Mouse (Mus musculus) embryo, embryonic 11.5 days (tissue): ENCODE results near the gene Phf21b.
A peak's percentile ranks its signal among the peaks of the same experiment; 100 is the strongest.
"Not testable (repeated sequence)": the region's sequence is repeated elsewhere in the genome, so short reads cannot be mapped to it uniquely, and the experiment has no call there.

Experiments
- DNase-seq: peaks from one replicate; pipeline ENCODE4 v3.0.0-alpha.2; 2012; ENCODE audit warnings: low read depth, low spot score

Gene Phf21b

DNA sequence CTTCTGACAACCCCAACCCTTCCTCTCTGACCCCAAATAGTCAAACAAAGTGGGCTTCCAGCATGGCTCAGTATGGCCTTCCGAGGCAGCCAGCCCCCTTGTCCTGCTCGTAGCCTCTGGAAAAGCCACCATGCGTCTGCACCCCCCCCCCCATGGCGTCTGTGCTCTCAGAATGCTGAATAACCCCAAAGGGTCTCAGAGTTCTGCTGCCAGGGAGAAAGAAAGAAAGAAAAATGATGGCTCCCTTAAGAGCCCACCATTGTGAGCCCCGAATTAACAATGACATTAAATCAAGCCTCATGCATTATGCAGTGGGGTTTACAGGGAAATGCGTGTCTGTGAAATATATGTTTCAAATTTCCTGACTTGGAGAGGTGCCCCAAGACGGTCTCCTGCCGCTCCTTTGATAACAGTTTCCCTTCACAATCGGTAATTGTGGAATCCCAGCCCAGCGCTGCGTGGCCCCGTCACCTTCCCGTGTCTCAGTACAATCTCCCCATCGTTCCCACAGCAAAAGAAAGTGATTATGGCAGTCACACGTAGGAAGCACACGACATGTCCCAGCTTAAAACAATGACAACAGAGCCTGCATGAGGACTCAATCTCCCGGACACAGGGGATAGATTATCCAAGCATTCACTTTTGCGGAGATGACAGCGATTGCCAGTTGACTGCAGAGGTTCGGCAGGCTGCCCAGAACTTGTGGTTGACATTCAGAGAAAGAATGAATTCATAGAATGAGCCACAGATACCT, 80.3 kb downstream of the Phf21b start:
- DNase-seq, result peak; percentile 27

DNA sequence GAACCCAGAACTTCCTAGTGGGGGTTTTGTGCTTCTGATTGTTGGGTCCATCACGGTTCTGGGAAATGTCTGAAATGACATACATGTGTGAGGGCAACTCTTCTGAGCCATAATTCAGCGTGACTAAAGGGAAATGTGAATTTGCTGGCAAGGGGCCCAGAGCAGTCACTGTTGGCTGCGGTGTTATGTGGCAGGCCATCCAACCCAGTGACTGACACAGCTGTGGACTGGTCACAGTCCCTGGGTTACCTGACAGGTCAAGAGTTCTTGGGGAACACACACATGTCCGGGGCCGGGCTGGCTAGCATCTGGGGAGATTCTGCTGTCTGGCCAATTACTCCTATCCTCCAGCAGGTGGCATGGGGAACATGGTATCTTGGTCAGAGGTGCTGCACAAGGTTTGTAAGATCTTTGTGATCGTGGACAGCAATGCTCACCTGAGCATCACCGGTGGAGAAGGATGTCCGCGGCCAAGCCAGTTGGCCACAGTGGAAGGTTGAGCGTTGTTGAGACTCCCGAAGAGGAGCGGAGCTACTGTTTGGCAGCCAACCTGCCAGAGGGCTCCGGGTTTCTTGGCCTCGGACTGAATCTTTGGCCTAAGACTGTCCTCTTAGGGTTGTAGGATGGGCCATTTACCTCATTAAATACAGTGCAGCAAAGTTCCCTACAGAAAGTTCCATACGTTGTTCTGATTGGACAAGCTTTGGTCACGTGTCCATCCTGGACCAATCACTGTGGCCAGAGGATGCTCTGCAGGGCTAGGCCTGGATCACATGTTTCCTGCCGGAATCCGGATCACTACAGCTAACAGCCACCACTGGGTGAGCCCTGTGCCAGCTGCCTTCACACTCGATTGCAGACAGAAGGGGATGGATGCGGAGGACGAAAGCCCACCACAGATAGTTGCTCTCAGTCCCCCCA, 83.4 kb downstream of the Phf21b start:
- DNase-seq, result no peak

DNA sequence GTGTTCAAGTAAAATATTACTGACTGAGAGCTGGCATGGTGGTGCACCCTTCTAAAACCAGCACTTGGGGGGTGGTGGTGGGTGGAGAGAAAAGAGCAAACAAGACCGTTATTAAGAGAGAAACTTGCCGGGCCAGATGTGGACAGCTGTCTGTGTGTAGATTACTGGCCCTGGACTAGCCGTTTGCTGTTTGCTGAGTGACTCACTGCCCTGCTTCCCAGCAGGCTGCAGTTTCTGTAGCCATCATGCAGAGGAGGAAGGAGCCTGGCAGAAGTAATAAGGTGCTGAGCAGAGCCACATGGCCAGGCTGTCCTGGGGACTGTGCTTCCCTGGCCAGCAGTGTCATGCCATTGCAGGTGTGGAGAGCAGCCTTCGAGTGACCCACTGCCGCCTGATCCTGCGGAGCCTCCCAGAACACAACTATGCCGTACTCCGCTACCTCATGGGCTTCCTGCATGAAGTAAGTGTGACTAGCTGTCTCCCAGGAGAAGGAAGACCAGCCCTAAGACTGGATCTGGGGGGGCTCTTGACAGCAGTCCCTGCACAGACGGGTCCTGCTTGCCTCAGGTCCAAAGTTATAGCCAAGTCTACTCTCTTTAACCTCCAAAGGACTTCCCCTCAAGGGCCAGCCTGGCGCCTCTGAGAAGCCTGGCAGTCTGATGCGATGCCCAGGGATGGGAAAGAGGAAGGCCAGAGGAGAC, 86.1 kb downstream of the Phf21b start:
- no peak for DNase-seq

DNA sequence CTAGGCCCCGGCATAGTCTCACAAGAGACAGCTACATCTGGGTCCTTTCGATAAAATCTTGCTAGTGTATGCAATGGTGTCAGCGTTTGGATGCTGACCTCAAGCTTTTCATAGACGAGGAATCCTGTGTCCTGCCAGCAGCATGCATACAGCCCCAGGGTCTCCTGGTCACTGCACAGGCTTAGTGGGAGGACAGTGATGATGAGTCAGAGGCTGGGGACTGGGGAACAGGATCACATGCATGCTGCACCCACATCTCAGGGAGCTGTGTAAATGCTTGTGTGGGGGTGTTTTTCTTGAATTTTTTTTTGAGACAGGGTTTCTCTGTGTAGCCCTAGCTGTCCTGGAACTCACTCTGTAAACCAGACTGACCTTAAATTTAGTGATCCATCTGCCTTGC, 87.3 kb downstream of the Phf21b start:
- DNase-seq, result not testable (repeated sequence)

DNA sequence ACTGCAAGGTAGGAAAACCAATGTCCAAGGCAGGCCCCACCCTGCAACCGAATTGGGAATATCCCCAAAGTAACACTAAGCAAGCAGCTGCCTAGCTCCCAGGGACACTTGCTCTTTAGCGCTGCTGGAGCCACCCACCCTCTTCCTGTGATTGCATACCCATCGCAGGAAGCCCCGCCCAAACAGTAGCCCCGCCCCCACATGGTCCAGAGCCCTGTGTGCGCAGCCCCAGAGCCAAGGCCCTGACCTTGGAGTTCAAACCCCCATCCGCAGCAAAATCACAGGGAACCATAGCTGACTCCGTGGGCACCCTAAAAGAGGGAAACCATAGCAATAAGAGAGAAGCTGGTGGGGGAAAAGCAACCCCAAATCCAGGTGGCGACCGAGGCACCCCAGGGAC, 89.2 kb downstream of the Phf21b start:
- DNase-seq, result no peak

DNA sequence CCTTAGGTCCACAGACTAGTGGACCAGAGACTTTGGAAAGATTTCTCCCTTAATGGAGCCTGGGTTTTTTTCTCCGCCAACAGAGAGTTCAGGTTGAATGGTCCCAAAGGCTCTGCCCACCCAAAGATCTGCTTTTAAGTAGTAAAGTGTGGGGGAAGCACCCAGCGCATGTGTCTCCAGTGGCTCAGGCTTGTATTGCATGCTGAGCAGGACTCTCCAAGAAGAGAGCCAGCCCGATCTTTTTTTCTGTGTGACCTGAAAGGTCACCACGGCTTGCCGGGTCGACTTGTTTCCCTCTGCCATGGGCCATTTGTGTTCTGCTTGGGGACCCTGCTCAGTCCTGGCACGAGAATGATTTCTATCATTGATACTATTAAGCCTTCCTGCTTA, 92.4 kb downstream of the Phf21b start:
- no peak for DNase-seq

DNA sequence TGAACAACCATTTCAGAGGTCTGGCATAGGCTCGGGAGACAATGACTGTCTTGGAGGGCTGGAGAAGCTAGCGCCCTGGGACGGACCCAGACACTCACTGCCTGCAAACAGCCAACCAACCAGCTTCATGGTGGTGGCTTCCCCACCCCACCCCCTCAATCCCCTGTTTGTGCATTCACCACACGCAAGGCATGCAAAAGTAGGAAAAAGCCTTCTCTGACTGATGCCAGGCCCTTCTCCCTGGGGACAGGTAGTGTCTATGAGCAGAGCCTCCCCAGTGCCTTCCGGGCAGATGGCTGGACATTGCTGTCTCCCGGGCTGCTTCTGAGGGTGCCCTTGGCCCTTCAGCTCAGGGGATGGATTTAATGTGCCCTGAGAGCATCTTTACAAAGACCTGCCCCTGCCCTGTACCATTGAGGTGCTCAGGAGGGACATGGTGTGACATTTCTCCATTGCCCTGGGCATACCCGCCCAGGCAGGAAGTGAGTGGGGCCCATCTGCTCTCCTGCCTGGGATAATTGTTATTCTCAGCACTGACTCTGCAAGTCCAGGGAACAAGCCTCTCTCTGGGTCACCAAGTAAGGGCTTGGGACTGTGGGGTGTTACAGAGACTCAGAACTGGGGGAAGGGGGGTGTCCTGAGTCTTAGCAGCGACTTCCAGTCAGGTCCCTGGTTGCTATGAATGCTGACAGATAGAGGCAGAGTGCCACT, 93.0 kb downstream of the Phf21b start:
- DNase-seq, result no peak

DNA sequence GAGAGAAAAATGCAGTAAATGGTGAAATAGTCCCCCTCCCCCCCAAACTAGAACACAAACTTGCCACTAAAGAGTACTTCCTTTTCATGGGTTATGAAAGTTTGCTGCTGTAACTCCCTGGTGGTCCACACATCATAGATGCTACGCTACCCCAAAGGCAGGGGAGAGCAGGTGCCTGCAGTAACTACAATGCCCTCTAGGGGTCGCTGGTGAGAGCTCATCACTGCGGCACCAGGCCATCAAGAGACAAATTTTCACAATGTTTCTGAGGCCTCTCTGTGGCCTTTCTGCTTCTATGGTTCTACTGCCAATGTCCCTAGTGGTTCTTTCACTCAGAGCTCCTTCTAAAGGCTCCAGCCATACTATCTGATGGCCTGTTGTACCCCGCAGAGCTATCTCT, 97.4 kb downstream of the Phf21b start:
- DNase-seq, result no peak

DNA sequence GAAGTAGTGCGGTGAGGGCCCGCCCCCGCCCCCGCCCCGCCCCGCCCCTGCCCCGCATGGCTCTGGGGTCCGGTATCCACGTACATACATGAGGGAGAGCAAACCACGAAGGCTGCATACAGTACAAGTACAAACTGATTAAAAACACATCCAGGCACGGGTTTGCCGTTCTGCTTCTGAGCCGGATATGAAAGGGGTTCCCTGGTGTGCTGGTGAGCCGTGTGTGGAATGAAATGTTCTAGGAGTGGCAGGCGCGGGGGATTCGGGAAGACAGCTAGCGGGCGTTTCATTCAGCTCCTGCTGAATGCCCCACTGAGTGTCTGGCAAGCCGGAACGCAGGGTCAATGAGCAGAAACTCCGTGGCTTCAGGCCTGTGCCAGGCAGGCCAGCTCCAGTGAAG, 99.4 kb downstream of the Phf21b start:
- no peak for DNase-seq

DNA sequence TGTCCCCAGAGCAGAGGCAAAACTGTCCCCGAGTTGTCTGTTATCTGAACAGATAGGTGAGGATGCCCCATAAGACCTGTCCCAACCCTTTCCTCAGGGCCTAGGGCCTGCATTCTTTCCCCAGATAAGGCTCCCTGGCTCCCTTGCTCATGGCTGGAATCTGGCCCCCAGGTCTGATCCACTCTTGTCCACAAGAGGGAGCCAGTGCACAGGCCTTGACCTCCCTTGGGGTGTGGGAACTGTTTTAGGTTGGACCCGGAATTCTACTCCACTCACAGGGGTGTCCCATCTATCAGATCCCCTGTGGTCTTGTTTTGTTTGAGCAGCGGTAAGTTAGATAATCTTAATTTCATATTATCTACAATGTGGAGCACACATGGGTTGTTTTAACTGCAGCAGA, 100.9 kb downstream of the Phf21b start:
- DNase-seq, result peak; percentile 67

DNA sequence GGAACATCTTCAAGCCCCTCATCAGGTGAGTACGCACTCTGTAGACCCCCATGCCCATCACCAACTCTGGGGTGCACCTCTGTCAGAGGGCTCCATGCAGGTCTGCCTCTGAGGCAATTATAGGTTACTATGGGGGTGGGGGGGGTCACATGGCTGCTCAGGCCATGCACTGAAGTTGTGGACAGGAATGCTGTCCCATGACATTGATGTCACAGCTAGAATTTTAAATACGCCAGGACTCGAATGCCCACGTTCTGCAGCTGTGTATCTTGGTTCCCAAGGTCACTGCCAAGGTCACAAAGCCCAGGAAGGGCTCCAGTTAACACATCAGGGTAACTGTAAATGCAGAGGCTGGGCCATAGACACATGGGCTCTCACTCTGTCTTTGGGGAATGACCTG, 110.0 kb downstream of the Phf21b start:
- DNase-seq, result no peak

DNA sequence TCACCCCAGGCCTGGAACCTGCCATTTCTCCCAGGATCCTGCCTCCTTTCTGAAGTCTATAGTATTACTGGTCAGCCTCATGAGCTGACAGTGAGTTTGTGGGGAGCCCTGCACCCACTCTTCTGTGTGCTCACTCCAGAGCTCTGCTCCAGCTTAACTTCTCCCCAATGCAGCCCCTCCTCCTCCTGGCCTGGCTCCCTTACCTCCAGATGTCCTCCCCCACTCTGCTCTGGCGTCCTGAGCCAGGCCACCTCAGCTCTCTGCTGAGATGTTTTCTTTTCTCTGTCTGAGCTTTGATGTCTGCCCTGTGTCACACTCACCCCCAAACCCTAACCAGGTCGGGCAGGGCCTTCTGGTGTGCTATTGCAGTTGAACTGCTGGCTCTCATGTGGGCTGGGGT, 111.5 kb downstream of the Phf21b start:
- DNase-seq, result no peak

DNA sequence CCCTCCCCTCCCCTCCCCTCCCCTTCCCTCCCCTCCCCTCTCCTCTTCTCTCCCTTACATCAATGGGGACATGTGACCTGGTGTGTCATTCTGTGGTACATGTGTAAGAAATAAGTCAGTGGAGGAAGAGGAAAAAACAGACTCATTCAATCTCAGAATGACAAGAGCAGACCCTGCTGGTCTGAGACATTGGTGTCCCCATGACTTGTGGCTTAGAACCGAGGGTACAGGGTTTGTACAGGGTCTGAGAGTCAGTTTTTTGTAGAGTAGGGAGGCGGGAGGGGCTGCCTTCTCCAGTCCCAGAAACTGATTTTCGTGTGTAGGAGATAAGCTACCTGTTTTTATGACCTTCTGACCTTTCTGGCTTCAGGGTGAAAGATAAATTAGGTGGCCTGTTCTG, 112.5 kb downstream of the Phf21b start:
- DNase-seq, result no peak

DNA sequence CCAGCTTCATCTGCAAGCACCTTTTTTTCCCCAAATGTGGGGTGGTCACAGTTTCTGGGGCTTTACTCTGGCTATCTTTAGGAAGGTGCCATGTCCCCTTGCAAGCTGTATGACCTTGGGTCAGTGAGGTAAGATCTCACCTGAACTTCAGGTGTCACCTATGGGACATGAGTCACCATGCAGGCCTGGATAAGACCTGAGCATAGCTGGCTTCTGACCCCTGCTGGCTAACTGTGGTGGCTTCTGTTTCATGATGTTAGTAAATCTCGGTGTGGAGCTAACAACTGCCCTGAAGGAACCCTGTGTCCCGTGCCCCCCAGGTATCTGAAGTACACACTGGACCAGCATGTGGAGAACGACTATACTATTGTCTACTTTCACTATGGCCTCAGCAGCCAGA, 114.3 kb downstream of the Phf21b start:
- DNase-seq, result no peak

DNA sequence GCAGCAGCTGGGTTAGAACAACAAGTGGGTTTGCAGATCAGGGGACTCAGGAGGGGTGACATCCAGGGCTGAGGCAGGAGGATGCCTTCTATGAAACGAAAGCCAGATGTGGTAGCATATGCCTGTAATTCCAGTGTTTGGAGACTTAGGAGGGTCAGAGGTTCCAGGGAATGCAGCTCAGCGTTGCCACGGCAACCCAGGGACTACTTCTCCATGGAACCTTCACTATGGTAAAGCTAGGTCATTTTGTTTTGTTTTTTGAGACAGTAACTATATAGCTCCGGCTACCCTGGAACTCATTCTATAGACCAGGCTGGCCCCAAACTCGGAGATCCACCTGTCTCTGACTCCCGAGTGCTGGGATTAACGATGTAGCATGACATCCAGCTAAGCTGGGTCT, 117.6 kb downstream of the Phf21b start:
- no peak for DNase-seq

DNA sequence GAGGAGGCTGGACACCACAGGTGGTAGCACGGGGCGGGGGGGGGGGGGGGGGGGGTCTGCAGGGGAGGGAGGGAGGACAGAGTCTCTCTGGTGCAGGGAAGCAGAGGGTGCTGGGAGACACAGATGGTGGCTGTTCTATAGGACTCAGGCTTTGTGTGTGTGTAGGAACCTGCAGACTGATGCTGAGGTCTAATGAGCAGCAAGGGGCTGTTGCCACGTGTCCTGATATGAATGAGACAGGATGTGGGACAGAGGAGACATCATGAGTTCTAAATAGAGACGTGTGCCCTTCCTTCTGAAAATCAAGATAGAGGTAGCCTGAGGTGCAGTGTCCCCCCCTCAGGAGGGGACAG, 118.9 kb downstream of the Phf21b start:
- DNase-seq, result no peak

DNA sequence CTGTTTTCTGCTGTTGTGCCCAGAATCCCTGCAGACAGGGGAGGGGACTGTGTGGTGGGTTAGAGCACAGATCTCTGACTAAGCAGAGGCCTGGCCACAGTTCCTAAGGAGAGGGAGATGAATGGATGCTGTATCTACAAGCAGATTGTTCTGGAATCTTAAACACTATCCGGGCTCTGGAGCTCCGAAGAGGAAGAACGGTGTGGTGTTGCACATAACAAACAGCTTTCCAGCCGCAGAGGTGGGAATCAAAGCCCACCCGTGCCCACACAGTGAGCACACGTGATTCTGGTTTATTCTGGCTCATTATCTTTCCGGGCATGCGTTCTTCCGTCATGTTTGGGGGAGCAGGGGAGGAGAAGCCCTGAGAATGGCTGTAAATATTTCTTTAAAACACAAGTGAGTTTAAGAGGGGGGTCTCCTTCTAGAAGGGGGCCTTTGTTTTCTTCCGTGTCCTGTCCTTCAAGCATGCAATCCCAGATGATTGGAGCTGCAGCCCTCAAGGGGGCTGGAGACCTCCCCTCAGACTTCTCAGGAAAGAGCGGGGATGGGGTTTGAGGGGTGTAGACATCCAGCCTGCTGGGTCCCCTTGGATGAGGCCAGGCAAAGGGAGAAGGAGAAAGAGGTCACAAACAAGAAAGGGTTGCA, 119.4 kb downstream of the Phf21b start:
- DNase-seq, result no peak
